Mouse (Mus musculus): ENCODE results near the gene 1700029P11Rik.

GRCm38 (mm10) chr15:81954716-81955115, 25.6 kb upstream of the 1700029P11Rik start:
- TF ChIP-seq CTCF (IDR thresholded peaks at IDR 0.05; ENCODE audit: control insufficient read depth, insufficient read depth, insufficient replicate concordance, low read depth, low read length) (no peak), POLR2A (IDR thresholded peaks at IDR 0.05; ENCODE audit: control insufficient read depth, low read depth, low read length) (no peak)

Measured in testis, adult 2 months (tissue).